Comparison of ENCODE assay signal across 8 mouse cellular contexts in the genomic region with DNA sequence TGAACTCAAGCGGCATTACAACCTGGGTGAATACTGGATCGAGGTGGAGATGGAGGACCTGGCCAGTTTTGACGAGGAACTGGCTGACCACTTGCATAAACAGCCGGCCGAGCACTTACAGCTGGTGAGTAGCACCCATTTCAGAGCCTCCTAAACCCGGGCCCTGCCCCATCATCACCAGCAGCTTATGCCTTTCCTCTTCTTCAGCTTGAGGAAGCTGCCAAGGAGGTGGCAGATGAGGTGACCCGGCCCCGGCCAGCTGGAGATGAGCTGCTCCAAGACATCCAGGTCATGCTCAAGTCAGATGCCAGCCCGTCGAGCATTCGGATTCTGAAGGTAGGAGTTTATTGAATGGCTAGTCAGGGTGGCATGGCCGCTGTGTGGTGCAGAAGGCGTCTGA. TPM values are rescaled to one million over a fixed set of nuclear protein-coding genes. Genes with fewer than 3 reads are reported as not detected.
DNase-seq lines count a peak whose midpoint lies in the region; ATAC-seq and TF ChIP-seq lines count a peak whose summit lies in the region.

No protein-coding gene starts in this region.

- peaks cover 31% of the 10 kb centered on the region for H3K36me3 ChIP-seq in kidney, embryonic 16.5 days (ENCODE audit: insufficient read depth, low read length)
- H3K36me3 ChIP-seq in heart, postnatal 0 days (replicated peaks; ENCODE audit: control insufficient read depth, insufficient read depth, low read length): peaks cover 30% of the 10 kb centered on the region
- H3K36me3 ChIP-seq in midbrain, embryonic 10.5 days: peaks cover 49% of the 10 kb centered on the region

- TF ChIP-seq CTCF in bone marrow macrophage, adult 2 months (IDR thresholded peaks at IDR 0.05; ENCODE audit: low read depth, low read length): no peak
- no peak for TF ChIP-seq CTCF in heart, postnatal 0 days (IDR thresholded peaks at IDR 0.05; ENCODE audit: low read depth)

- no peaks in the 10 kb centered on the region for H3K27me3 ChIP-seq in kidney, embryonic 16.5 days (ENCODE audit: insufficient read depth, low read length)
- no peaks in the 10 kb centered on the region for H3K27me3 ChIP-seq in heart, postnatal 0 days (ENCODE audit: control insufficient read depth, insufficient read depth, low read length)
- no peaks in the 10 kb centered on the region for H3K27me3 ChIP-seq in midbrain, embryonic 10.5 days (ENCODE audit: low read depth, poor library complexity, severe bottlenecking)

- TF ChIP-seq EP300 in heart, postnatal 0 days (IDR thresholded peaks at IDR 0.05; ENCODE audit: low read depth): no peak

- H3K4me1 ChIP-seq in kidney, embryonic 16.5 days (ENCODE audit: insufficient read depth, low read length): peaks cover 18% of the 10 kb centered on the region
- peaks cover 4% of the 10 kb centered on the region; the same call in 1 of the 2 replicates for H3K4me1 ChIP-seq in bone marrow macrophage, adult 2 months (ENCODE audit: control insufficient read depth, insufficient read depth, low read length)
- H3K4me1 ChIP-seq in heart, postnatal 0 days (ENCODE audit: control insufficient read depth, insufficient read depth): peaks cover 10% of the 10 kb centered on the region; the same call in 1 of the 2 replicates
- peaks cover 28% of the 10 kb centered on the region for H3K4me1 ChIP-seq in midbrain, embryonic 10.5 days

- TF ChIP-seq POLR2A in bone marrow macrophage, adult 2 months (IDR thresholded peaks at IDR 0.05; ENCODE audit: borderline replicate concordance, low read depth, low read length): no peak

- peak overlapping the region; percentile 60 for H3K4me3 ChIP-seq in kidney, embryonic 16.5 days (ENCODE audit: low read length)
- H3K4me3 ChIP-seq in bone marrow macrophage, adult 2 months (ENCODE audit: insufficient read depth, low read length): peak overlapping the region; percentile 78
- H3K4me3 ChIP-seq in heart, postnatal 0 days (ENCODE audit: low read depth, low read length): peak overlapping the region; percentile 64
- peak overlapping the region; percentile 86 for H3K4me3 ChIP-seq in midbrain, embryonic 10.5 days

- no peak for ATAC-seq in kidney, embryonic 16.5 days (ENCODE audit: low FRiP score, low TSS enrichment)
- ATAC-seq in heart, postnatal 0 days (ENCODE audit: insufficient read depth, low read depth): no peak

- H3K4me2 ChIP-seq in kidney, embryonic 16.5 days (replicated peaks; ENCODE audit: low read depth, low read length): peak overlapping the region; percentile 86
- peak overlapping the region; percentile 68 for H3K4me2 ChIP-seq in heart, postnatal 0 days (ENCODE audit: low read depth, low read length)

- H3K27ac ChIP-seq in kidney, embryonic 16.5 days (ENCODE audit: low read length): no peak overlapping the region
- no peak overlapping the region for H3K27ac ChIP-seq in bone marrow macrophage, adult 2 months (ENCODE audit: insufficient read depth, low read depth, low read length)
- no peak overlapping the region for H3K27ac ChIP-seq in heart, postnatal 0 days (ENCODE audit: low read depth)
- peak overlapping the region; percentile 94 for H3K27ac ChIP-seq in midbrain, embryonic 10.5 days (replicated peaks)

- H3K9me3 ChIP-seq in kidney, embryonic 16.5 days (ENCODE audit: low read length): no peaks in the 10 kb centered on the region
- H3K9me3 ChIP-seq in heart, postnatal 0 days (replicated peaks; ENCODE audit: control insufficient read depth, low read length): no peaks in the 10 kb centered on the region
- H3K9me3 ChIP-seq in midbrain, embryonic 10.5 days (replicated peaks): no peaks in the 10 kb centered on the region

- DNase-seq in kidney, postnatal 25 days: no peak
- DNase-seq in heart, postnatal 0 days (ENCODE audit: low spot score): no peak
- DNase-seq in midbrain, embryonic 10.5 days (ENCODE audit: low spot score): no peak
- DNase-seq in adrenal gland, postnatal 36 days: no peak
- no peak for DNase-seq in natural killer cell, adult 2 months (ENCODE audit: low spot score in 2 of 2)
- DNase-seq in right cerebral cortex, postnatal 25 days: no peak

- peak overlapping the region; percentile 85 for H3K9ac ChIP-seq in kidney, embryonic 16.5 days (replicated peaks; ENCODE audit: low read length)
- peak overlapping the region; percentile 56 for H3K9ac ChIP-seq in heart, postnatal 0 days (replicated peaks; ENCODE audit: low read depth, low read length)

- WGBS in kidney, embryonic 16.5 days: 9% methylated on average over 13 of the region's 13 CpGs
- 13% methylated on average over 13 of the region's 13 CpGs for WGBS in heart, postnatal 0 days
- 28% methylated on average over 13 of the region's 13 CpGs for WGBS in midbrain, embryonic 10.5 days

RNA-seq across cellular contexts. Expression of a gene that starts 0.7 kb away (rescaled TPM):
- polyA plus RNA-seq in kidney, embryonic 16.5 days (2015; fragmentation: Nextera tagmentation; extraction: Ambion mirVana): 189 and 191 TPM in 2 replicates
- 27.5 and 28.1 TPM in 2 replicates for polyA plus RNA-seq in bone marrow macrophage, adult 2 months (2012; ENCODE audit: insufficient read depth, insufficient read length, missing spikeins)
- 51.6 and 51.8 TPM in 2 replicates for total RNA-seq in heart, postnatal 0 days (2014; rRNA removed; ENCODE audit: low replicate concordance)
- 20.9 and 23.8 TPM in 2 replicates for polyA plus RNA-seq in heart, postnatal 0 days (2015; fragmentation: Nextera tagmentation; extraction: Ambion mirVana)
- 279 and 327 TPM in 2 replicates for polyA plus RNA-seq in midbrain, embryonic 10.5 days (2016; fragmentation: Nextera tagmentation; extraction: Ambion mirVana)
- total RNA-seq in adrenal gland, postnatal 36 days (2021): 10 to 100 TPM; 12.7 to 14.2 TPM

RNA-seq across cellular contexts. Expression of a gene that starts 16.7 kb away (rescaled TPM):
- polyA plus RNA-seq in kidney, embryonic 16.5 days (2015; fragmentation: Nextera tagmentation; extraction: Ambion mirVana): 51.6 and 56.2 TPM in 2 replicates
- polyA plus RNA-seq in bone marrow macrophage, adult 2 months (2012; ENCODE audit: insufficient read depth, insufficient read length, missing spikeins): 346 and 386 TPM in 2 replicates
- total RNA-seq in heart, postnatal 0 days (2014; rRNA removed; ENCODE audit: low replicate concordance): 22.9 and 29.2 TPM in 2 replicates
- polyA plus RNA-seq in heart, postnatal 0 days (2015; fragmentation: Nextera tagmentation; extraction: Ambion mirVana): 12.2 and 13.6 TPM in 2 replicates
- polyA plus RNA-seq in midbrain, embryonic 10.5 days (2016; fragmentation: Nextera tagmentation; extraction: Ambion mirVana): 20.5 and 21.0 TPM in 2 replicates
- total RNA-seq in adrenal gland, postnatal 36 days (2021): 100 to 1,000 TPM in 1 of 2 experiments, 10 to 100 TPM in 1; 32.3 to 196 TPM
